Mouse (Mus musculus) ovary, postnatal 36 days (tissue): ENCODE data around the gene Adtrp.

Experiments used
- DNase-seq: peaks from one replicate; pipeline ENCODE4 v3.0.0; 2022; ENCODE audit warnings: low spot score, mixed read lengths

Gene Adtrp

GRCm38 (mm10) chr13:41847516-41848126 lies at the start of gene Adtrp:
Gene Adtrp, minus strand, starts transcription at chr13:41847684.
- DNase-seq, result peak; percentile 19

- DNase-seq, result no peak
These were observed 44.5 kb upstream of the Adtrp start for GRCm38 (mm10) chr13:41892016-41892415.

GRCm38 (mm10) chr13:41890618-41891017 lies 43.1 kb upstream of the Adtrp start:
- no peak for DNase-seq

DNA sequence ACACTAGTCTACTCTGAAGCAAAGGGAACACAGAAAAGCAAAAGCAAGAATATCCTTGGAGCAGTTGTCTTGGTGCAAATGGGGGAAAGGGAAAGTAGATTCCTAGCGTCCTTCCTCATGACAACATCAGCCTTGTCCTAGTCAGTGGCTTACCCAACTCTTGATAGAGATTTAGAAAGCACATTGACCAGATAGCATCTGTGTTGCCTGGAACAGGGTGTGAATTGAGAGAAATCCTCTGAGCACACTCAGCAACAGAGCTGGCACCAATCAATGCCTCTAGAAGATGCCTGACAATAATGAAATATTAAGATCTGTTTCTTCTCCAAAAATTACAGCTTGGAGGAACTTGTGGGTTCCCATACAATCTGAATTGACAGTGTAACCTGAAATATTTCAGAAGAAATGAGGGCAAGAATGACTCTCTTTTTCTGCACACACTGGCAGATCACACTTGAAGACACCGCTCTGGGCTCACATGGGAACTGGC lies 42.7 kb upstream of the Adtrp start:
- DNase-seq, result no peak

GRCm38 (mm10) chr13:41888644-41889043 lies 41.2 kb upstream of the Adtrp start:
- no peak for DNase-seq

- no peak for DNase-seq
These were observed 38.6 kb upstream of the Adtrp start for GRCm38 (mm10) chr13:41886120-41886519.

DNA sequence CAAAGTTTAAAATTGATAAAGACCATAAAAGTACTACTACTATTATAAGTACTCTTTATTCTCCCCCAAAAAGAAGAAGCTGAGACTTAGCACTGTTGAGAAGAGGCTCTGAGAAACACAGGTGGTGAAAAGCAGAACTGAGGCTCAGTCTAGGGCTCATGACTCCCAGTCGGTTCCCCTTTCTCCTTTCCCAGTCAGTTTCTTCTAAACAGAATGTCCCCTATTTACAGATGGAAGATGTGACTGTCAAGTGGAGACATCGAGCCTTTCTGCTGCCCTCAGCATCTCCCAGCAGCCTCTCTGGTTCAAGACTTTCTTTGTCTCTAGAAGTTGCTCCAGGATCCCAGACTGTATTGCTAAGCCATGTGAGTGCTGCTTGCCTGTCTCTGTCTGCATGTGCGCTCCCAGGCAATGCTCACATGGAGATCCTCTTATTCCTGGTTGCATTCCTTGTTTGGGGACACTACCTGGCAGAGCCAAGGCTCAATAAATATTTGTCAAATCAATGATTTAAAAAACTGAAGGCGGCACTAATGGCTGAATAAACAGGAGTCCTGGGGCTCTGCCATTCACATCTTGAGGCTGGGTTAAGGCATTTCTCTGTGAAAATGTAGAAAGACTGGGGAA lies 36.3 kb upstream of the Adtrp start:
- DNase-seq, result no peak

- peak; percentile 13 for DNase-seq
These were observed 33.7 kb upstream of the Adtrp start for GRCm38 (mm10) chr13:41881201-41881600.

DNA sequence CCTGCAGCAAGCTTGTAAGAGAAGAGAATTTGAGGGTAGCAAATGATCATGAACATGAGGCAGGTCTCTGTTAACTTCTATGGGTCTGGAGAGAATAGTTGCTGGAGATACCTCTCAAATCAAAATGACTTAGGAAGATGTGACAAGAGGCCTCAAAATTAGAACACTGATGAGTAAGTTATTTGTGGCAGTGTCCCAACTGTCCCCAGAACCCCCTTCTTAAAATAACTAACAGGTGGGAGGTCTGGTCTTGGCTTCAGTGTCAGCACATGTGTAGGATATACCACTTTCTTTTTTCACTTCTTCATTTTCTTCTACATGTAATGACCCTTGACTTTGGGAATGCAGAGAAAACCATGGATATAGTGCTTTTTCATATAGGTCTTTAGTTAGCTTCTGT lies 33.0 kb upstream of the Adtrp start:
- DNase-seq, result no peak

DNA sequence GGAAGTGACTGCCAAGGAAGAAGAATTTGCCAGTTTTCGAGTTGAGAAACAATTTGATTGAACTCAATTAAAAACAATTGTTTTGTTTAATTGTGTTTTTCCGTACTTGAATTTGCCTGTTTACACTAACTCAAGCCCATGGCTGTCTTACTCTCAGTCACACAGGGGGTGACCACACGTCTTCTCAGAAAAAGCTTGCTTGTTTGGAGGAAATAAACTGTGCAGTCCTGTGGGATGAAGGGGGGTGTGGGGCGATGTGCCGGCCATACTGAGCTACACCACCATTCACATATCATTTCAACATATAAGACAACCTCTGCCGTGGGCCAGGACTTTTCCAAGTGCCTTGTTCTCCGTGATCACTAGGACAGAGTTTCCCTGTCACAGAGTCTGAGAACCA lies 25.2 kb upstream of the Adtrp start:
- no peak for DNase-seq

- no peak for DNase-seq
These were observed 24.7 kb upstream of the Adtrp start for GRCm38 (mm10) chr13:41872161-41872562.

DNA sequence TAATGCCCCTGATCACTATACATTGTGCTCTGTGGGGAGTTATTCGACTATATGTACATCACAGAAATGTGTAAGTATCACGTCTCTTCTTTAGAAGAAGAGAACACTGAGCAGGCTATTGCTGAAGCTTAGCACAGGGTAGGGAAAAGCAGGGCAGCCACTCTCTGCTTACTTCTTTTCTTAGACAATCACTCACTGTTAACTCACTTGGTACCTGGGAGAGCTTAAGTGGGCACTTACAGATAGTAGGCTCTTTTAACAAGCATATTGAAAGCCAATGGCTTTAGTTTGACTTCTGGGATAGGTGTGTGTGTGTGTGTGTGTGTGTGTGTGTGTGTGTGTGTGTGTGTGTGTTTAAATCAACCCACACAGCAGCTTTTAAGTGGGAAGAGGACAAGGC lies 20.0 kb upstream of the Adtrp start:
- no peak for DNase-seq

DNA sequence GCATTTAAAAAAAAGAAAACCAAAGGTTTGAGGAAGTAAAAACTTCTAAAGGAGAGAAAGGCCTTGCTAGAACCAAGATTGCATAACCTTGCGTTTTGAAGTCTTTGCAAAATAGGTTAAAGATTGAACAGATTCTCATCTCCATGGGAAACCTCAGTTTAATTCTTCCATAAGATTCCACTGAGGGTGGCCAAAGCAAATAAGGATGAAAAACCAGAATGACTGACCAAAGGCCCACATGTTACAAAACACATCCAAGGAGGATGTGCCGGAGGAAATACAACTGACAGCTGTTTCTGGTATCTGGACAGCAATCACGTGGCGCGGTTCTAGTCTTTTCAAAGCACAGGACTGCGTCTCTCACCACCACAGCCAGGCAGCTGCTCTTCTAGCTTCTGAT lies 18.1 kb upstream of the Adtrp start:
- DNase-seq, result no peak

DNA sequence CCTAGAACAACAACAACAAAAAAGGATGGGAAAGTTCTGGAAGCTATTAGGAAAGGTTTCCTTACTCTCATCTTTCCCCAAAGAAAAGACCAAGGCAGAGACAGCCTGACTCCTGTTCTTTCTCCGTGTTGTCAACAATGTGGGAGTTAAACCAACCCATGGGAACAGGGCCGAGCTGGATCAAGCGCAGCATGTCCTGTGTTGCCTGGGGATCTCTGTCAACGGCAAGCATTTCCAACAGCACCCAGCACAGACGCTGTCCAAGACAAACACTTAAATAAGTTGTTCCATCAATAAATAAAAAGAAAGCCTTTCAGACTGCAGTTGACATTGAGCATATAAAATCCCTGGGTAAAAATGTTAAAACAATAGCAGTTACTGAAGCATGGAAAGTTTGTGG lies 17.6 kb upstream of the Adtrp start:
- peak; percentile 26 for DNase-seq

- DNase-seq, result no peak
These were observed 13.3 kb upstream of the Adtrp start for GRCm38 (mm10) chr13:41860603-41861405.

DNA sequence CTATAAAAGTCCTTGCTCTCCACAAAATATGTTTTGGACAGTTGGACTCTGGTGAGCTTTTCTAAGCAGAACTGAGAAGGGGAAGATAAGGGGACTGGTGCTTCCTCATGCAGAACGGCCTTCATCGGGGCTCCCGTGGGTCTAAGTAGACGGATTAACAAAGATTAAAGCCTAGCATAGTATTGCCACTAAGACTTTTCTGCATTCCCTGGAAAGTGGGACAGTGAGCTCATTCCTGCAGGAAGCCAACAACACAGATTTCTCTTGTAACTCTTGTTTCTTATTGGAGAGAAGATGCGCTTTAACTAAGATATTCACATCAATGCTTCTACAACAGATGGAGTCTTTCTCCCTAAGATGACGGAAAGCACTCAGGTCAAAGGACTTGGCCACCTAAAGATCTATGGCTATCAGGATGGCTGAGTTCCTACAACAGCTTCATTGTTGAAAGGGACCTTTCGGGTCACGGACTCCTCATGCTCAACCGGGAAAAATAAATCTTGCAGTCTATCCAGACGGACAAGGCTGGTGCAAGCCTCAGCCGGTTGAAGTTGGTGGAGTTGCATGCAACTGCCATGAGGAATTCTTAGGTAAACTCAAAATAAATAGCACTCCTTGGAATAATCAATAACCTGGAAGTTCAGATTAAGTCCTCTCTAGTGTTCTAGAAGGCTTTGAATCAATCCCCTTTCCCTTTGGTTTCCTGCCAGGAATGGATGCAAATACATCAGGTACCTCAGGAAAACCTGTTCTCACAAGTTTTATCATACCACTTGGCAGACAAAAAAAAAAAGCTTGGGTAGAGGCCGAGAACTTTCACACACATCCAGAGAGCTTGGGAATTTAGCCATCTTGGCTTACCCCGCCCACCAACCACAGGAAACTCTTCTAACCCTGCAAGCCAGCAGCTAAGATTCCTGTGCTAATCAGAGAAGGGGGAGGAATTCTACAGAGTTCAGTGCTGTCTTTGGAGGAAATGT lies 8.0 kb upstream of the Adtrp start:
- no peak for DNase-seq

GRCm38 (mm10) chr13:41850727-41851378 lies 3.4 kb upstream of the Adtrp start:
- DNase-seq, result no peak

DNA sequence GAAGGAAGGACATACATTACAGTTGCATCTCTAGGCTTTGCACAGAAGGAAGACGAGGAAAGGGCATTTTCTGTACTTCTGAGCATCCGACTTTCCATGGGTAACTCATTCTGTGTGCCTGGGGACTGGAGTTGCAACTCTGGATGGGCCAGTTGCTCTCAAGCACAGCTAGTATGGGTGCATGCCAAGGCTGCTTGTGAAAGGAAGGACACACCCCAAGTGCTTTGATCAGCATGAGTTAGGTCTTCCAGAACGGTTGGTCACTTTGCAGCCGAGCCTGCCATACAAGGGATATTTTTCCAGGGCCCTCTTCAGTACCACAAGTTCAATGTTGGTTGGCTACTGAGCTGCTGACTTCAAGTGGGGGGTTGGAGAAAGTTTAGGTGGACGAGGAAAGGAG lies 968 bp downstream of the Adtrp start:
- DNase-seq, result no peak

DNA sequence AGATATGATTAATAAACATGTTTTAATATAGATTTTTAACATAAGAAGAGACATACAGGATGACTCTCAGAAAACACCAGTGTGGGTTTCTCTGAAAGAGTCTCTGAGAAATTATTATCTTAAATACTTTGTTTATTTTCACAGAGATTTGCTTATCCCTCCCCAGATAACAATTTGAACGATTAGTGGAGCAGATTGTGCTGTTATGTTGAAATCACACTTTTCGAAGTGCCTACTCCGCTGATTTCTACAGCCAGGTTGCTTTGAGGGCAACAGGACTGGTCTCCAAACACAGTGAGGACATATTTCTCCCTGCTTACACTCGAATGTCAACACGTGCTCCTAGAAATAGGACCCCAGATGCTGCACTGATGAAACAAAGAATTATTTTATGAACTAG lies 2.5 kb downstream of the Adtrp start:
- DNase-seq, result no peak

- DNase-seq, result no peak
These were observed 3.4 kb downstream of the Adtrp start for GRCm38 (mm10) chr13:41844071-41844470.

DNA sequence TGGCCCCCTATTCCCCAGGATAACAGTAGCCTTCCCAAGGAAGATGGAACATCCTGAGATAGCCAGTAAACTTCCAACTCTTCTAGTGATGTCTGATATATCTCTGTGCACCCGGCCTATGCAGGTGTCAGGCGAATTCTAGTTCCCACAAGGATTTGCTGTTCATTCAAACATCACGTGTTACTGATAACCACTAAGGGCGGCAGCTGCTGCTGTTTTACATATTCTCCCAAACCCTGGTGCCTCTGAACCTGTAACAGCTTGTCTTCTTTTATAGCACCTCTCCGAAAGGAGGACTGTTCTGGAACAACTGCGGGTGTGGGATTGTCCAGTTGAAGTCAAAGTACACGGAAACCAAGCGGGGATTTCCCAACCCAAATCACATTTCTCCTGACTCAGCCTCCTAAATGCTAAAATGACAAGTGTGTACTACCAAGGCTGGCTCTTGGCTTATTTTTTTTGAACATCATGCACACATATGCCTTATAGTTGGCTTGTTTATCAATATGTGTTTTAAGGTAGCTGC lies 13.8 kb downstream of the Adtrp start:
- no peak for DNase-seq
